Mouse (Mus musculus): ENCODE data around the gene Tpo. TPM values are rescaled to one million over a fixed set of nuclear protein-coding genes. Genes with fewer than 3 reads are reported as not detected.

The Tpo gene
- polyA plus RNA-seq, 1 experiment from 2014 or later, result 0.57 TPM

DNA sequence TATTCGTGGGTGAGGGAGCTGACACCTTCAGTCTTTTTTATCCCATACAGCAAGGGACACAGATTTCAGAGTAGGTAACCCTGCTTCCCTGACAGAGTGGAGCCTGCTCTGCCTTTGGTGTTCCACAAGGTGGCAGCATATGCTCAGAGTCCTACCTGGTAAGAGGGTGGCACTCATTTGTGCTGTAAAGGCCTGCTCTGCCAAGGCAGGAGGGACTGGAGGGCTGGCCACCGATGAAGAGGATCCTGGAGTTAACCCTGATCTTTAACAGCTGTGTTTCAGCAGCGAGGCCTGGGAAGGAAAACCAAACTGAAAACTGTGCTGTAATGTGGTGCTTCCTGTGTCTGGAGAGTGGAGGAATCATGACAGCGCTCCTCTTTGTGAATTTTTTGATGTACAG is 92.9 kb downstream of the Tpo start:
- no peak overlapping the region for H3K4me2 ChIP-seq (ENCODE audit: low read depth, low read length)
- ATAC-seq (ENCODE audit: low read depth) (no peak), DNase-seq (ENCODE audit: low spot score) (peak; percentile 45)
- 35% methylated on average over 4 of the region's 4 CpGs for WGBS
- no peak overlapping the region for H3K9ac ChIP-seq (ENCODE audit: low read depth, low read length)
- no peaks in the 10 kb centered on the region for H3K27me3 ChIP-seq (replicated peaks; ENCODE audit: control insufficient read depth, insufficient read depth, low read length)
- H3K27ac ChIP-seq (replicated peaks; ENCODE audit: low read depth, low read length), result no peak overlapping the region
- no peak overlapping the region for H3K4me3 ChIP-seq (ENCODE audit: low read depth, low read length)
- 0 out of 2 replicates have a peak, but pooled peaks cover 7% of the 10 kb centered on the region for H3K4me1 ChIP-seq (ENCODE audit: control insufficient read depth, insufficient read depth, low read length)
- no peaks in the 10 kb centered on the region for H3K9me3 ChIP-seq (ENCODE audit: control insufficient read depth, low read length)
- no peaks in the 10 kb centered on the region for H3K36me3 ChIP-seq (ENCODE audit: control insufficient read depth, insufficient read depth, low read length)

DNA sequence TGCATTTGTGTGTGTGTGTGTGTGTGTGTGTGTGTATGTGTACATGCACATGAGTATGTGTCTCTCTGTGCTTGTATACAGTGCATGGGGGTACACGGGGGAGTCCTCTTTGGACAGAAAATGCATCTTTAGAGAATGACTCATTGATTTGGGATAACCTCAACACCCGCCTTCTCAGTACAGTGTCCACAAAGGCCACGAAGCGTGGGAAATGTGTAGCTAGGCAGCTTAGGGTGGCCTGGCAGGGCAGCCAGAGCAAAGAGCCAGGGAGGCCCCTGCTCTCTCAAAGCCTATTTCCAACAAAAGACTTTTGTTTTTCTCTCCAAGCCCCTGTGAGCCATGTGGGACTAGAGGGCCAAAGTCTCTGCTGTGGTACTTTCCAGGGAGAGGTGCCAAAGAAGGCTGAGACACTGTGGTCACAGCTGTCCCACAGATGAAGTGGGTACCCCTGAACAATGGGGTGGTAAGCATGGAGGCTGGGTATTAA is 95.8 kb downstream of the Tpo start:
- Histone ChIP-seq H3K4me2 (ENCODE audit: low read depth, low read length) (no peak overlapping the region), H3K4me3 (ENCODE audit: low read depth, low read length) (no peak overlapping the region), H3K27me3 (replicated peaks; ENCODE audit: control insufficient read depth, insufficient read depth, low read length) (no peaks in the 10 kb centered on the region), H3K4me1 (ENCODE audit: control insufficient read depth, insufficient read depth, low read length) (0 out of 2 replicates have a peak, but pooled peaks cover 7% of the 10 kb centered on the region), H3K9ac (ENCODE audit: low read depth, low read length) (no peak overlapping the region), H3K9me3 (ENCODE audit: control insufficient read depth, low read length) (no peaks in the 10 kb centered on the region), H3K36me3 (ENCODE audit: control insufficient read depth, insufficient read depth, low read length) (no peaks in the 10 kb centered on the region), H3K27ac (replicated peaks; ENCODE audit: low read depth, low read length) (no peak overlapping the region)
- DNase-seq (ENCODE audit: low spot score), result no peak
- peak; percentile 45; the same call in 1 of the 2 replicates for ATAC-seq (ENCODE audit: low read depth)
- 60% methylated on average over 4 of the region's 4 CpGs for WGBS

DNA sequence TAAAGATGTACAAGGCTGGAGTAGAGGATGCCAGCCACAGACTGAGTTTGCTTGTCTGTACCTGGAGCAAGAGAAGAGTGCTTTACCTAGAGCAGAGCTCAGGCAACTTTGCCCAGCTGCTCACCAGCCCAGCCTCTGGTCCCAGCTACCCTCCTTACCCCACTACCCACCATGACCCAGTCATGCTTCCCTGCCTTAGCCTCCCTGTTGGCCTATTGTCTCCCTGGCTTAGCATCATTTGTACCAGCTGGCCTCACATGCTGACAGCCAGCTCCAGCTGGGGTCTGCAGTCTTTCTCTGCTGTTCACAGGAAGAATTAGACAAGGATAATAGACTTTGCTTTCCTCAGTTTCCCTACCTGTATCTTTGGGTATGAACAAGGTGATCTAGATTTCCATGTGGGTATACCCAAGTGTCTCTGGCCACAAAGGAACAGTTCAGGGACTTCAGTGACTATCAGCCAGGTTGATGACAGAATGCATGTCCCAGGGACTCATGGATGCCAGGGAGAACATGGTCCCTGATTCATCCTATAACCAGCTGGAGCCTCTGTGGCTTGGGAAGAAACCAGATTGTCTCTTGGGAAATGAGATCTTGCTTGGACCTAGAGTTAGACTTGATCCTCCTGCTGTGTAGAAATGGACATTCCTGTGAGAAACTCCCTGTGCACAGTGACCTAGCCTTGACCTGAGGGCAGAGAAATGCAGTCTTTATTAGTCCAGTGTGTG is 96.4 kb downstream of the Tpo start:
- Histone ChIP-seq H3K4me1 (ENCODE audit: control insufficient read depth, insufficient read depth, low read length) (0 out of 2 replicates have a peak, but pooled peaks cover 7% of the 10 kb centered on the region), H3K27me3 (replicated peaks; ENCODE audit: control insufficient read depth, insufficient read depth, low read length) (no peaks in the 10 kb centered on the region), H3K4me3 (ENCODE audit: low read depth, low read length) (no peak overlapping the region), H3K9me3 (ENCODE audit: control insufficient read depth, low read length) (no peaks in the 10 kb centered on the region), H3K4me2 (ENCODE audit: low read depth, low read length) (no peak overlapping the region), H3K9ac (ENCODE audit: low read depth, low read length) (no peak overlapping the region), H3K36me3 (ENCODE audit: control insufficient read depth, insufficient read depth, low read length) (no peaks in the 10 kb centered on the region), H3K27ac (replicated peaks; ENCODE audit: low read depth, low read length) (no peak overlapping the region)
- DNase-seq (ENCODE audit: low spot score), result no peak
- no peak for ATAC-seq (ENCODE audit: low read depth)

DNA sequence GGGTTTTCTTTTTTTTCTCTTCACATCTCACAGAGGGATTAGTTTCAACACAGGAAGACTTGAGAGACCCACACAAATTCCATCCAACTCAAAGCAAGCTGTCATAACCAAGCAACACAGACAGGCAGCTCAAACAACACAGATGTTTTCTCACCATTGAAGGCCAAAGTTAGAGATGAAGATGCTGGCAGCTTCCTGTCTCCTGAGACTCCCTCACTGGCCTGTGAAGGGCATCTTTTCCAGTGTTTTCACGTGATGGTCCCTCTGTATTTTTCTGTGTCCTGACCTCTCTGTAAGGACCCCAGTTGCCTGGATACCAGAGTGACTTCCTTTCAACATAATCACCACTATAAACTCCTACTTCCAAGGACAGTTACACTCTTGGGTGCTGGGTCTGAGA is 97.0 kb downstream of the Tpo start:
- Histone ChIP-seq H3K27ac (replicated peaks; ENCODE audit: low read depth, low read length) (no peak overlapping the region), H3K9ac (ENCODE audit: low read depth, low read length) (no peak overlapping the region), H3K4me1 (ENCODE audit: control insufficient read depth, insufficient read depth, low read length) (0 out of 2 replicates have a peak, but pooled peaks cover 7% of the 10 kb centered on the region), H3K36me3 (ENCODE audit: control insufficient read depth, insufficient read depth, low read length) (no peaks in the 10 kb centered on the region), H3K4me3 (ENCODE audit: low read depth, low read length) (no peak overlapping the region), H3K4me2 (ENCODE audit: low read depth, low read length) (no peak overlapping the region), H3K27me3 (replicated peaks; ENCODE audit: control insufficient read depth, insufficient read depth, low read length) (no peaks in the 10 kb centered on the region), H3K9me3 (ENCODE audit: control insufficient read depth, low read length) (no peaks in the 10 kb centered on the region)
- 35% methylated on average over 1 of the region's 1 CpGs for WGBS
- DNase-seq (ENCODE audit: low spot score) (no peak), ATAC-seq (ENCODE audit: low read depth) (no peak)

DNA sequence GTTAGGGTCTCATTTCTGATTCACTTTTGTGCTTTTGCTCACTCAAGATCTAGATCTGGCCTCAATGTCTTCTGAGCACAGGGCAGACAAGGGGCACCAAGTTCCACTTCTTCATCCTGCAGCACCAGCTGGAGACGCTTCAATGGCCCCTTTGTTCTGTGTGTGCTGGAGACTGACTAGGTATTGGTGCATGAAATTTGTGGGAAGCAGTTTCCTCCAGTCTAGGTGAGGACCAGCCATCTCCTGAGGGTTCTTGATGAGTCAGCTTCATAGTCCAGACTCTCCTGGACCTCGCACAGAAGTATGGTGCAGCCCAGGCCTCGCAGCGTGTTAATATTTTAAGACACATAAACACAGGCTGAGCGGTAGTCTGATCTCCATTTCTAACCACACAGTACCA is 97.7 kb downstream of the Tpo start:
- Histone ChIP-seq H3K27ac (replicated peaks; ENCODE audit: low read depth, low read length) (no peak overlapping the region), H3K9me3 (ENCODE audit: control insufficient read depth, low read length) (no peaks in the 10 kb centered on the region), H3K9ac (ENCODE audit: low read depth, low read length) (no peak overlapping the region), H3K36me3 (ENCODE audit: control insufficient read depth, insufficient read depth, low read length) (no peaks in the 10 kb centered on the region), H3K4me2 (ENCODE audit: low read depth, low read length) (no peak overlapping the region), H3K4me3 (ENCODE audit: low read depth, low read length) (no peak overlapping the region), H3K4me1 (ENCODE audit: control insufficient read depth, insufficient read depth, low read length) (0 out of 2 replicates have a peak, but pooled peaks cover 7% of the 10 kb centered on the region), H3K27me3 (replicated peaks; ENCODE audit: control insufficient read depth, insufficient read depth, low read length) (no peaks in the 10 kb centered on the region)
- 72% methylated on average over 5 of the region's 5 CpGs for WGBS
- ATAC-seq (ENCODE audit: low read depth) (no peak), DNase-seq (ENCODE audit: low spot score) (no peak)

DNA sequence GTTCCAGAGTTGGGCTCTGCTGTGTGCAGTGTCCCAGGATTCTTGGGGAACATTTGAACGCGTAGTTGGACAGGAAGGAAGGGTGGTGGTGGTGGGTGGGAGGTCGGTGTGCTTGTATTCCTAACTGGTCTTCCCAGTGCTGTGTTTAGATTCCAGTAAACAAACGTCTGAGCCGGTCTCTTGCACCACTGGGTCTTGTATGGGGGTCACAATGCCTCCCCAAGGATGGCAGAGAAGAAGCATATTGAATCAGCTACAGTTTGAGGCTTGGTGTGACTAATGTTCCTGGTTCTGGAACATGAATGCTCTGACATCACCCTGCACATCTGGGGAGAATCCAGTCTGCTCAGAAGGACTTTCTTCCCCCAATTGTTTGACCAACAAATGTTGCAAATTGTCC is 101.9 kb downstream of the Tpo start:
- Histone ChIP-seq H3K27me3 (replicated peaks; ENCODE audit: control insufficient read depth, insufficient read depth, low read length) (no peaks in the 10 kb centered on the region), H3K27ac (replicated peaks; ENCODE audit: low read depth, low read length) (no peak overlapping the region), H3K4me1 (ENCODE audit: control insufficient read depth, insufficient read depth, low read length) (peaks cover 2% of the 10 kb centered on the region; the same call in 1 of the 2 replicates), H3K9me3 (ENCODE audit: control insufficient read depth, low read length) (no peaks in the 10 kb centered on the region), H3K4me3 (ENCODE audit: low read depth, low read length) (no peak overlapping the region), H3K4me2 (ENCODE audit: low read depth, low read length) (no peak overlapping the region), H3K36me3 (ENCODE audit: control insufficient read depth, insufficient read depth, low read length) (no peaks in the 10 kb centered on the region), H3K9ac (ENCODE audit: low read depth, low read length) (no peak overlapping the region)
- DNase-seq (ENCODE audit: low spot score), result no peak
- 82% methylated on average over 5 of the region's 5 CpGs for WGBS
- no peak for ATAC-seq (ENCODE audit: low read depth)

DNA sequence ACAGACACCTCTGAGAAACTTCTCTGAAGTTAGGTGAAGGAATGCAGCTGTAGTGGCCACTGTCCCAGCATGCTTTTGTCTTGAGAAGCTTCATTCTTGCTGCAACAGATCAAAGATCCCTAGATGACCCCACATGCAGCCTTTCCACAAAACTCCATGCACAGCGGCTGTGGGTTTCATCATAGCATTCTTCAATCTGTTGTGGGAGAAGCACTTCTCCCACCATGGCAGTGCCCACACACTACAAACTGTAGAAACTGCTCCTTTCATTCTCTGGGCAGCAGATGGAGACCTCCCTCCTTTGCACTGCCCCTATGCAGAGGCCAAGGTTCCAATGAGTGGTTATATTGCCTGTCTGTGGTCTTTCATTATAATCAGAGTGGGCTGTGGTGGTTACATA is 103.3 kb downstream of the Tpo start:
- H3K4me2 ChIP-seq (ENCODE audit: low read depth, low read length), result no peak overlapping the region
- H3K36me3 ChIP-seq (ENCODE audit: control insufficient read depth, insufficient read depth, low read length), result no peaks in the 10 kb centered on the region
- no peak overlapping the region for H3K27ac ChIP-seq (replicated peaks; ENCODE audit: low read depth, low read length)
- WGBS, result 94% methylated on average over 1 of the region's 1 CpGs
- no peak for DNase-seq (ENCODE audit: low spot score)
- no peak overlapping the region for H3K4me3 ChIP-seq (ENCODE audit: low read depth, low read length)
- no peaks in the 10 kb centered on the region for H3K27me3 ChIP-seq (replicated peaks; ENCODE audit: control insufficient read depth, insufficient read depth, low read length)
- H3K4me1 ChIP-seq (ENCODE audit: control insufficient read depth, insufficient read depth, low read length), result no peaks in the 10 kb centered on the region; the same call in 1 of the 2 replicates
- no peak for ATAC-seq (ENCODE audit: low read depth)
- no peaks in the 10 kb centered on the region for H3K9me3 ChIP-seq (ENCODE audit: control insufficient read depth, low read length)
- H3K9ac ChIP-seq (ENCODE audit: low read depth, low read length), result no peak overlapping the region

DNA sequence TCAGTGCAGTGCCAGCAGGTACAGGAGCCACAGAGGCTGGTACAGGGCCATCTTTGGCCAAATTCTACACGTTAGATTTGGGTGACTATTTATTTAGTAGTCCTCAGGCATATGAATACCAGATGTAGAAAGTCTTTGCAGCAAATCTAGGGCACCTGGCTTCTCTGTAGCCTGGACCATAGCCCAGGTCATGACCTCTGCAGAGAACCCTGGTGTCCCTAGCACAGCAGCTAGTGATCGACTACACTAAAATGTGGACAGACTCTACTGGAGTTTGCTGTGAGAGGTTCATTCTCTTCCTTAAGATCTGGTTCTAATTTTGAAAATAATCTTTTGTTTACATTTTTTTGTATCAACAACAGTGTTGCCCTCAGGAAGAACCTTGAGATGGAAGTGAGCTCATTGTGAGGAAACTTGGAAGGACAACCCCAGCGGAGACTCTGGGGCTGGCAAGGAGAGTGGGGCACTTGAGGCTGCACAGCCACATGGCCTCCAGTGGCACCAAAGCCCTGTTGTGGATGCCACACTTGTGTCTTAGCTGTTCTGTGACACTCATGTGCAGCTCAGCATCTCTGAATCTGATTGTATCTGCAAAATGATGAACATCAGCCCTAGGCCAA is 104.6 kb downstream of the Tpo start:
- Histone ChIP-seq H3K4me3 (ENCODE audit: low read depth, low read length) (no peak overlapping the region), H3K27me3 (replicated peaks; ENCODE audit: control insufficient read depth, insufficient read depth, low read length) (no peaks in the 10 kb centered on the region), H3K4me2 (ENCODE audit: low read depth, low read length) (no peak overlapping the region), H3K27ac (replicated peaks; ENCODE audit: low read depth, low read length) (no peak overlapping the region), H3K9me3 (ENCODE audit: control insufficient read depth, low read length) (no peaks in the 10 kb centered on the region), H3K4me1 (ENCODE audit: control insufficient read depth, insufficient read depth, low read length) (no peaks in the 10 kb centered on the region; the same call in 1 of the 2 replicates), H3K36me3 (ENCODE audit: control insufficient read depth, insufficient read depth, low read length) (no peaks in the 10 kb centered on the region), H3K9ac (ENCODE audit: low read depth, low read length) (no peak overlapping the region)
- 57% methylated on average over 3 of the region's 3 CpGs for WGBS
- DNase-seq (ENCODE audit: low spot score) (no peak), ATAC-seq (ENCODE audit: low read depth) (no peak)

All from embryonic facial prominence, embryonic 14.5 days (tissue).